8 mouse cellular contexts compared by ENCODE assay signal in the genomic region with DNA sequence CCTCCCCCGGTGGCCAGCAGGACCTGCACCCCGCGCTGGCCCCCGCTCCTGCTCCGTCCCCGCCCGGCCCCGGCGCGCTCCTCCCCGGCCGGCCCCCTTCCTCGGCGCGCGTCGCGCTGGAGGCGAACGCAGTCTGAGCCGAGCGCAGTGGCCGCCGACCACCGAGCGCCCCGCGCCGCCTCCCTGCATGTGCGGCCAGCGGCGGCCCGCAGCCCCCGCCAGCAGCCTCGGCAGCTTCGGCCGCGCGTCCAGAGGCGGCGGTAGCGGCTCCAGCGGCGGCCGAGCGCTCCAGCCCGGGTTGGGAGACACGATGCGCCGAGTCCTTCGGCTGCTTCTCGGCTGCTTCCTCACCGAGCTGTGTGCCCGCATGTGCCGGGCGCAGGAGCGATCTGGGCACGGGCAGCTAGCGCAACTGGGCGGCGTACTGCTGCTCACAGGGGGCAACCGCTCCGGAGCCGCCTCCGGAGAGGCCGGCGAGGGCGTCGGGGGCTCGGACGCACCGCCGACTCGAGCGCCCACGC. TPM values are rescaled to one million over a fixed set of nuclear protein-coding genes. Genes with fewer than 3 reads are reported as not detected.
DNase-seq lines count a peak whose midpoint lies in the region; ATAC-seq lines count a peak whose summit lies in the region.

No protein-coding gene starts in this region.

- no peak for ATAC-seq in megakaryocyte, adult 5-6 weeks (ENCODE audit: poor library complexity, severe bottlenecking)
- peak; percentile 79 for ATAC-seq in forebrain, embryonic 15.5 days (replicated peaks)
- peak; percentile 78 for ATAC-seq in kidney, embryonic 16.5 days (ENCODE audit: low FRiP score, low TSS enrichment)
- ATAC-seq in megakaryocyte progenitor cell, adult 5-6 weeks (replicated peaks; ENCODE audit: poor library complexity), result 0 out of 2 replicates have a peak, but pooled peaks have one; percentile 31

- peaks cover 45% of the 10 kb centered on the region for H3K4me1 ChIP-seq in megakaryocyte, embryonic 14.5 days
- H3K4me1 ChIP-seq in forebrain, embryonic 15.5 days, result peaks cover 38% of the 10 kb centered on the region
- H3K4me1 ChIP-seq in kidney, embryonic 16.5 days (ENCODE audit: insufficient read depth, low read length), result peaks cover 13% of the 10 kb centered on the region; the same call in 1 of the 2 replicates

- 0 out of 2 replicates have a peak overlapping the region, but pooled peaks have one; percentile 42 for H3K27ac ChIP-seq in forebrain, embryonic 15.5 days (replicated peaks)
- no peak overlapping the region for H3K27ac ChIP-seq in kidney, embryonic 16.5 days (ENCODE audit: low read length)

- peak overlapping the region; percentile 62 for H3K9ac ChIP-seq in forebrain, embryonic 15.5 days (replicated peaks)
- H3K9ac ChIP-seq in kidney, embryonic 16.5 days (replicated peaks; ENCODE audit: low read length), result peak overlapping the region; percentile 56

- DNase-seq in embryo, embryonic 10.5 days (ENCODE audit: low spot score), result peak; percentile 48
- no peak for DNase-seq in thymus, adult 18-20 months
- no peak for DNase-seq in B cell, adult 2 months

- no peaks in the 10 kb centered on the region for H3K36me3 ChIP-seq in megakaryocyte, embryonic 14.5 days (replicated peaks; ENCODE audit: low read length)
- H3K36me3 ChIP-seq in forebrain, embryonic 15.5 days, result no peaks in the 10 kb centered on the region
- no peaks in the 10 kb centered on the region for H3K36me3 ChIP-seq in kidney, embryonic 16.5 days (ENCODE audit: insufficient read depth, low read length)

- WGBS in forebrain, embryonic 15.5 days, result under 1% methylated on average over 59 of the region's 76 CpGs
- 1% methylated on average over 64 of the region's 76 CpGs for WGBS in kidney, embryonic 16.5 days

- H3K4me2 ChIP-seq in forebrain, embryonic 15.5 days (replicated peaks), result peak overlapping the region; percentile 96
- peak overlapping the region; percentile 97 for H3K4me2 ChIP-seq in kidney, embryonic 16.5 days (replicated peaks; ENCODE audit: low read depth, low read length)

- H3K27me3 ChIP-seq in megakaryocyte, embryonic 14.5 days (replicated peaks), result peaks cover 90% of the 10 kb centered on the region
- peaks cover 32% of the 10 kb centered on the region for H3K27me3 ChIP-seq in forebrain, embryonic 15.5 days
- peaks cover 79% of the 10 kb centered on the region for H3K27me3 ChIP-seq in kidney, embryonic 16.5 days (ENCODE audit: insufficient read depth, low read length)

- peaks cover 4% of the 10 kb centered on the region; the same call in 1 of the 2 replicates for H3K9me3 ChIP-seq in megakaryocyte, embryonic 14.5 days
- H3K9me3 ChIP-seq in forebrain, embryonic 15.5 days, result no peaks in the 10 kb centered on the region
- H3K9me3 ChIP-seq in kidney, embryonic 16.5 days (ENCODE audit: low read length), result no peaks in the 10 kb centered on the region

- H3K4me3 ChIP-seq in megakaryocyte, embryonic 14.5 days (replicated peaks), result peak overlapping the region; percentile 93
- H3K4me3 ChIP-seq in forebrain, embryonic 15.5 days, result peak overlapping the region; percentile 63
- H3K4me3 ChIP-seq in kidney, embryonic 16.5 days (ENCODE audit: low read length), result peak overlapping the region; percentile 56

RNA-seq across cellular contexts. Expression of a gene that starts 0.4 kb away (rescaled TPM):
- polyA plus RNA-seq in megakaryocyte, embryonic 14.5 days (2012; ENCODE audit: insufficient read depth, low replicate concordance), result 0.43 TPM in 1 of 2 replicates, not detected in the other
- total RNA-seq in megakaryocyte, adult 5-6 weeks (2015), result not detected in 2 replicates
- not detected in 2 replicates for total RNA-seq in megakaryocyte, adult 5-6 weeks (2017)
- 5.6 and 6.7 TPM in 2 replicates for polyA plus RNA-seq in forebrain, embryonic 15.5 days (2015; fragmentation: Nextera tagmentation; extraction: Ambion mirVana)
- polyA plus RNA-seq in kidney, embryonic 16.5 days (2015; fragmentation: Nextera tagmentation; extraction: Ambion mirVana), result 0.34 and 0.66 TPM in 2 replicates
- total RNA-seq in megakaryocyte progenitor cell, adult 5-6 weeks (2015), result not detected in 2 replicates
- total RNA-seq in megakaryocyte progenitor cell, adult 5-6 weeks (2017), result not detected in 2 replicates
